Mouse (Mus musculus) spleen, postnatal 14 days (tissue): ENCODE measurements around the gene Psrc1.

Experiments
- DNase-seq, 2 experiments: peaks; one replicate each; pipeline ENCODE4 v3.0.0; 2021 to 2022; ENCODE audit warnings: low spot score in 2 of 2

Psrc1 gene

DNA sequence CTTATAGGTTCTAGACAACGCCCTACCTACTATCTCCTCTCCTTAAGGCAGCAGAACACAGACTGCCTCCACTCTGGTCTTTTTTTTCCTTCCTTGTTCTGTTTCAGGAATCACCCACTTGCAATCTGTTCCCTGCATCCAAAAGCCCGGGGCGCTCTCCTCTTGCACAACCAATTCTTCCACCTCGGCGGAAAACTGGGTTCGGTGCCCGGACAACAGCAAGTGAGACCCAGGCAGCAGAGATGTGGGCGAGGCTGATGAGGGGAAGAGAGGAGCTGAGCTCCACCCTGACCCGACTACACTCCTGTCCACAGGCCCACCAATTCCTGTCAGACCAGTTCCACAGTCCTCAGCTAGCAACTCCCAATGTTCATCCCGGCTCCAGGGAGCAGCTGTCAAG is 2.5 kb downstream of the Psrc1 start:
- DNase-seq = no peak

DNA sequence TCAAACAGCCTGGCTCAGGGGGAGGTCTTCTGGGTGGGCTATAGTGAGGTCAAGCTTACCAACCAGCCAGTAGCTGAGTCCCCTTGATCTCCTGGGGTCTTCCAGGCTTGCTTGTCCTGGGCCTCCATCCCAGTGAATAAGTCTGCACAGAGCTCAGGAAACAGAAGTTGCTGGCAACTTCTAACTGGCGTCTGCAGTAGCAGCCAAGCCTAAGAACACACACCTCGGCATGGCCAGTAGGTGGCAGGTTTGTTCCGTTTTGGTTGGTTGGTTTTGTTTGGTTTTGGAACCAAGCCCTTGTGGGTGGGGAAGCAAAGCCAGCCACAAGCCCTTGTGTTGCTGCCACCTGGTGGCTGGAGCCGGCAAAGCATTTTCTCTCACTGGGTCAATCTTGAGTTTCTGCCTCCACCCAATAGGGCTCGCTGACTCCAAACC is 5.5 kb downstream of the Psrc1 start:
- peak; percentile 89 to 95 for DNase-seq

DNA sequence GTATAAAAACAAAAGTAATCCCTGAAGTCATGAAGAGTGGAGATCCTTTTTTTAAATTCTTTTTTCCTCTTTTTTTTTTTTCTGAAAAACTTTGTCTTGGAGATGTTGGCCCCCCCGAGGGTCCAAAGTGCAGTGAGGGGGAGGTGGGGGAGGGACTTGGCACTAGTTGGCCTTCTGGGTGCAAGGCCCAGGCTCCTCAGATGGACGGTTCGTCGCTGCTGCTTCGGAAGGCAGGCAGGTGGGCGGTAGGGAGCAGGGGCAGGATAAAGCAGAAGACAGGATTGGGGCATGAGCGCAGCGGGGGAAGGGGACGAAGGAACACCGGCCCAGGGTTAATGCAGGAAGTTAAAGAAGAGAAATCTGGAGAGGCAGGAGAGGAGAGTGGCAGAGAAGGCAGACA is 8.7 kb downstream of the Psrc1 start:
- no peak for DNase-seq

DNA sequence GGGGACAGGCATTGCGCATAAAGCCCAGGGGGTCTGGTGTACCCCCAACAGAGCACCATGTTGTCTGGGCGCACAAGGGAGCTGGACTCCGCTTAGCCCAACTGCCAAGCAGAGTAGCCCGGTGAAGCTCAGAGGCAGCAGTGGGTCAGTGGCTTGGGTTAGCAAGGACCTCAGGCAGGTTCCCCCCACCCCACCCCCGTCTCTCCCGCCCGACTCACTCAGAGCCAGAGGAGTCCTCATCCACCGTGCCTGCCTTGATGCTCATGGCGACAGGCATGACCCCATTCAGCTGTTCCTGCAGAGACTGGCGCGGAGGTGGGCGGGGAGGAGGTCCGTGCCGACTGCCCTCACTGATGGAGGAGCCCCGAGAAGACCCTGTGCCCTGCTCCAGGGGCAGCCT is 9.2 kb downstream of the Psrc1 start:
- no peak for DNase-seq

DNA sequence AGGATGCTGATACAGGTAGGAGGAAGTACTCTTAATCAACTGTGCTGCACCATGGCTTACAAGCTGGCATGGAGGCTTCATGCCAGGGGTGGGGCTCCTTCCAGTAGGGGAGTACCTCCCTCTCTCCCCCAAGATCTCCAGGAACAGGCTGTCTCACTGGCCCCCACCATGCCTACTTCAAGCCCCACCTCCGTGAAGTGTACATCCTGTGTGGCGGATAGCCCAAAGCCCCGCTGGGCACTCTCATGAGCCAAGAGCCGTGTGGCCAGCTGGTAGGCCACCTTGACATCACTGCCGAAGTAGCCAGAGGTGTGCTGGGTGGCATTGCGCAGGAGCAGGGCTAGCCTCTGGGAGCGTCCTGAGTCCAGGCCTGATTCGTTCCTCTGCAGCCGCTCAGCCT is 14.6 kb downstream of the Psrc1 start:
- DNase-seq = no peak

DNA sequence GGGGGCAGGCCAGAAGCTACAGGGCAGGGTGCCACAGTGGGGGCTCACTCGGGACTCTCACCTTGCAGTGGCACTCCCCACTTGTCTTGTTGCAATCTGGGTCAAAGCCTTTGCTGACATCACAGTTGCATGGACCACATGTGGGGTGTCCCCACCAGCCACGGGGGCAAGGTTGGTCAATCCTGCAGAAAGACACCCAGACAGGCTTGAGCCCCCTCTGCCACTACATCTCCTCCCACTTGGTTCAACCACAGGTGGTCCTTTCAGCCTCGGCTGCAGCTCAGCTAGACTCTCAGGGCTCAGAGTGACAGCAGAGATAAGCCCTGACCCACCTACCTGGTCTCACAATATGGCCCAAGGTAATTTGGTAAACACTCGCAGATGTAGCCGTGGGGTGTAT is 16.8 kb downstream of the Psrc1 start:
- no peak for DNase-seq

DNA sequence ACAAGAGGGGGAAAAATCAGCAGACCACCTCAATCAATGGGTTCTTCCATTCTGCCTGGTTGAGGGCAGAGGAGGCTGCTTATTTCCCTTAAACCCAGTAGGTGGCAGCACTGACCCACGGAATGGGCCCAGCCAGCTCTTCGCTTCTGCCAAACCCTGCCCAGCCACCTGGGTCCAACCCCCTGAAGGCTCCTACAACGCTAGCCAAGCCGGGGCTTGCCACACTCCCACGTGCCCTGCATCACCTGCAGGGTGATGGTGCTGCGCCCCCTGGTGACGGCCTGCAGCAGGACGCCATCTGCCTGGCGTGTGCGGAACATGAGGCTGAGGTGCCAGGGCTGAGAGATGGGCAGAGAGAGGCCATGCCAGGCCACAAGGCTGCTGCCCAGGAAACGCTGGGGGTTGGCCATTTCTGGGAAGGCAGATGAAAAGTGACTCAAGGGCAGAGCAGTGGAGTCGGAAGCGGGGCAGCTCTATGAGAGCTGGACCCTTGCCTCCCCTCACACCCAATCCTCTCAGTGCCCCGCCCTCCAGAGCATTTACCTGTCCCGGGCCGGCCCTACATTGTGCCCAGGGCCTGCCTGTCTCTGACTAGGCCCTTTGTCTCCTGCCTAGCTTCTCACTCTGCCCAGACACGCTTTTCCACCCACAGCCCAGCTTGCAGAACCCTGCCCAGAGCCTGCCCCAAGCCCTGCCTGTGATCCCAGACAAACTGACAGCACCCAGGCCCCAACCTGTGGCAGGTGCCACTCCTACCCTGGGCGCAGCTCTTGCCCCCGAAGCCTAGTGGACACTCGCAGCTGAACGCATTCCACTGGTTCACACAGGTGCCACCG is 18.3 kb downstream of the Psrc1 start:
- peak; percentile 74 to 84 for DNase-seq

DNA sequence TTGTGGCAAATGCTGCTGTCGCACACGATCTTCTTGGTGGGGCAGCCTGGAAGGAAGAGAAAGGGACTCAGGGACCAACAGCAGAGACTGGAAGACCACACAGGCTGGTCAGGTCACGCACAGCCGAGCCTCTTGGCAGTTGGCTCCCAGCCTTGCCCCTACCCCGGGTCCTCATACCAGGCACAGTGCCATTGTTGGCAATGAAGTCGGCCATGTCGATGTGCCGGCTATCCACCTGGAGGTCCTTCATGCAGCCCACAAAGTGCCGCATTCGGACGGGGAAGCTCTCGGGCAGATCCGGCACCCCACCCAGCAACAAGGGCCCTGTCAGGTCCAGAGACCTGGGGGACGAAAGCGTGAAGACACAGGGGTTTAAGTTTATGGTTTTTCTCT is 18.9 kb downstream of the Psrc1 start:
- DNase-seq = no peak

DNA sequence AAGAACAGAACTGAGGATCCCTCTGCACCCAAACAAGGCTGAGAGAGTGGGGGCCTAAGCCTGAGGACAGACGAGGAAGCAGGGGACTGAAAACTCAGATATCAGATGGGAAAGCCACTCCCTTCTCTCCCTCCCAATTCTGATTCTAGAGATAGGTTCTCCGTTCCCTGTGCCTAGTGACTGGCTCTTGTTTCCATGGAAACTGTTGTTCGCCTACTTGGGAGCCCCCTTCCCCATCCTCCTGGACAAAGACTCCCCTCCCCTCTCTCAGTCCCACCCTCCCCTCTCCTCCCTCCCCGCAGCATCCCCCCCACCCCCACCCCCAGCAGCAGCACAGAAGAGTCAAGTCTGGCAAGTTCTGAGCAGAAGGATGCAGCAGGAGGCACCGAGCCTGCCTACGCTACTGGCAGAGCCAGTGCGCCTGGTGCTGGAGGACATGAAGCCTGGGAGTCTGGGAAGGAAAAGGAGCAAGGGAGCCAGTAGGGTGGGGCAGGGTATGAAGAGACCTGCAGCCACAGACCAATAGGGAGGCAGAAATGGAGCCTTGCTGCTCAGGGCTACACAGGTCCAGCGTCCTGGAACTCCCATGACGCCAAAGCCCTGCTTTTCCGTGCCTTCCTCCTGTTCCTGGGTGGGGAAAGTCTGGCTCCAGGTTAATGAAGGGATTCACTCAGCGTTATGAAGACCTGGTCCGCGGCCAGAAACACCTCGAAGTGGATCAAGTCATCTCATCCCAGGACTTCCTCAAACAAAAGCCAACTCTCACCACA is 22.1 kb downstream of the Psrc1 start:
- DNase-seq = no peak

DNA sequence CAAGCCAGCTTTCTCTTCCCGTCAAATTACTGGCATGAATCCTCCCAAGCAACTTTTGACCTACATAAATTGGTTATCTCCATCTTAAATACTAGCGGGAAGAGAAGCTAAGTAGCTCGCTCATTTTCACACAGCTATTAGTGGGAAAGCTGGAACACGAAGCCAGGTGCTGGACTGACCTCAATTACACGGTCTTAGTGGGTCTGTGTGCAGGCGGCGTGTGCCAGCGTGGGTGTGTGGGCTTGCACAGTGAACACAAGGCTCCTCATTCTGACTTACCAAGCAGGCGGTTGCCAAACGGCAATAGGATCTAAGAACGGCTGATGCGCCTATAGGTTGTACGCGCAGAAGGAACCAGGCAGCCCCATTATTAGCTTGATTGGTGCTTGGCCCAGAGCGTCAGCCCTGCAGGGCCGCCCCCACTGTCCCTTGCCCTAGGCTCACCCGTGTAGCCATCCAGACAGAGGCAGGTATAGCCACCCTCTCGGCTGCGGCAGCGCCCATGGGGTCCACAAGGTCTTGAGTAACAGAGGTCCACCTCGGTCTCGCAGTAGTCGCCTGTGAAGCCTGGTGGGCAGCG is 22.8 kb downstream of the Psrc1 start:
- DNase-seq = no peak

DNA sequence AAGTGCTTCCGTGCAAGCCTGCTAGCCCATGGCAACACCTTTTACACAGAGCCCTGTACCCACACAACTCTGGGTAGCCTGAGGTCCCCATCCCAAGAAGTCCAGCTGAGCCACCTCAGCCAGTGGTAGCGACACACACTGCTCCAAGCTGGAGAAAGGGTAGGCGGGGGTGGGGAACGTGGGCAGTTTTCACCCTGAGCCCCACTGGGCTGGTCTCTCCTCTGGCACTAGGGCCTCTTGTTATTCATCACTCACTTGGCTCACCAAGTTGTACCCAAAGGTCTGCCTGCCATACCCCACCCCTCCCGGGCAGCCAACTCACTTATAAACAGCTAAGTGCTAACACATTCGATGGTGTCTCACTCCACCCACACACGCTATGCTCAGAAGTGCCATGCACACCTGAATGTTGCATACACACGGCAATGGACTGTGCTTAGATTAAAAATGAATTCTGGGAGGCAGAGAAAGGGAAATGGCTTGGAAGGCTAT is 24.9 kb downstream of the Psrc1 start:
- no peak for DNase-seq

DNA sequence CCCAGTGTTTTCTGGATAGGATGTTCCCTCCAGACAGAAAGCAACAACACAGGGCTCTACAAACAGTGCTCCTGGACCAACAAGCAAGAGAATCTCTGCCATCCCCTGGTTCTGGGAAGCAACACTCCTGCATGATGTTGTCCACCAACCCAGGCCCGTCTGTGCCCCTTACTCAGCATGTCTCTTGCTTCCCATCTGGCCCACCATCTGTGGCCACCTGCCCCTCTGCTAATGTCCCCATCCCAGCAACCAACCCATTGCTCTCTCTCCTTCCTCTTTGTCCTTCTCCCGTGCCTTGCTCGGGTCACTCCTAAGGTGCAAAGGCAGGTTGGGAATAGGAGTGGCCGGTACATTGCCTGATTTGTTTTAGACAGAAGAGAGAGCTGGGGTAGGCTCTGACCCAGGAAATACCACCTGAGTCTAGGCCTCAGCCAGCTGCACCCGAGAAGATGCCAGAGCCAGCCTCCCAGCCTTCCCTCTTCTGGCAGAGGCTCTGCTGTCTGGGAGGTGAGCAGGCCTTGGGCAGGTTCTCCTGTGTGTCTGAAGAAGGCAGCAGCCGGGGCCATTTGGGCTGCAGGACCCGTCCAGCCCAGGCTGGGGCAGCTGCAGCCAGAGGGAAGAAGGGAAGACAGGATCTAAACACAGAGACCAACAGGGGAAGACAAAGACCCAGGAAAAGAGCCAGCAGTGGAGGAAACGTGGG is 26.2 kb downstream of the Psrc1 start:
- no peak for DNase-seq

DNA sequence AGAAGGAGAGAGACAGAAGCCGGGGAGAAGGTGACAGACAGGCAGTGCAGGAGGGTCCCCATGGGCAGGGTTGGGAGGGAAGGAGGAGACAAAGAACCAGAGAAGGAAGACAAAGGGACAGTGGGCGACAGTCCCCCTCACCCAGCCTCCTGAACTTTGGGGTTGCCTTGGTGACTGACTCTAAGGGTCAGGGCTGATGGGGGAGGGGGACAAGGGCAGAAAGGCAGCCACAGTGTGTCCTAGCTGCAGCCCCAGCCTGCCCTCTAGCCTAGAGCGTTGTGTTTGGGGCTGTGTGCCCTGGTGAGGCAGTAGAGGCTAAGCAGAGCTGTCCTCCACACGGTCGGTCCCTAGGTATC is 26.7 kb downstream of the Psrc1 start:
- no peak for DNase-seq

DNA sequence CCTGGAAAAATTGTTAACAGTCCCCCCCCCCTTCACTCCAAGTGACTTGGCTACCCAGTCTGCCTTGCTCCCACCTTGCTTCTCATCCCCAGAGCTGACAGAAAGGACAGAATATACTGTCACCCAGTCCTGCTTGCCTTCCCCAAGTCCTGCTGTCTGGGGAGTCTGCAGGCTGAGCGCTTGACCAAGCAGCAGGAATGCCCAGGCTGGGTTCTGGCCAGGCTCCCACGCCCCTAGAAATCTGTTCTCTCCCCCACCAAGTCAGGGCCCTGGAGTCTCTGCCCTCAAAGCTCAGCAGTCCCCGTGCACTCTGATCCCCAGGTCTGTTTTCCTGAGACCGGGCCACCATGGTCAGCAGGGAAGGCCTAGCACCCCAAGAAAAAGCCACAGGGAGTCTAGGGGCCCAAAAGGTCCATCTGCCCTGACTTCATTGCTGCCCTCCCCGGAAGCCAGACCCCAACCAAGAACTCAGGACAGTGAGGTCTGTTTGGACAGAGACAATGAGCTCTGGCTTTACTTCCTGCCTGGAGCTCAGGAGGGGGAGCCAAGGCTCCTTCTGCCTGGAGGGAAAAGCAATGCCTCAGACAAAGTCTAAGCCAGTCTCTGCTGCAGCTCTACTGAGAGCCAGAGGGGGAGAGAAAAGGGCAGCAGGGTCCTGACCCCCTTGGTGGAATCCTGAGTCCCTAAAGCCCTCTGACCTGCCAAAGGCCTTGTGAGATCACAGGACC is 27.6 kb downstream of the Psrc1 start:
- DNase-seq = no peak

DNA sequence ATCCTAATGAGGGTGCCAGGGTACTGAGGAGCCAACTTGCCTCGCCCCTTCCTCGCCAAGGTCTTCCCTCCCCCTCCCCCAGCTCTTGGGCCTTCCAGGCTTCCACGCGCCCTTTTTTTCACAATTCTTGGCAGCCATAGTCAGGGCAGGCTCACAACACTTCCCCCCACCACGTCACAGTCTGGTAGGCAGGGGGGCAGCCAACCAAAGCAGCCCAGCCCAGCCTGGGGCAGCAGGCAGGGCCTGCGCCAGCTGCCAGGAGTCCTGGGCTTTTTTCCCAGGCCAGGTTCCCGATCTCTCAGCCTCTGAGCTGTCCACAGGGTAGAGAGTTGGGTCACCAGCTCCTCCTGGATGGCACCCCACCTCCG is 28.1 kb downstream of the Psrc1 start:
- DNase-seq = no peak

DNA sequence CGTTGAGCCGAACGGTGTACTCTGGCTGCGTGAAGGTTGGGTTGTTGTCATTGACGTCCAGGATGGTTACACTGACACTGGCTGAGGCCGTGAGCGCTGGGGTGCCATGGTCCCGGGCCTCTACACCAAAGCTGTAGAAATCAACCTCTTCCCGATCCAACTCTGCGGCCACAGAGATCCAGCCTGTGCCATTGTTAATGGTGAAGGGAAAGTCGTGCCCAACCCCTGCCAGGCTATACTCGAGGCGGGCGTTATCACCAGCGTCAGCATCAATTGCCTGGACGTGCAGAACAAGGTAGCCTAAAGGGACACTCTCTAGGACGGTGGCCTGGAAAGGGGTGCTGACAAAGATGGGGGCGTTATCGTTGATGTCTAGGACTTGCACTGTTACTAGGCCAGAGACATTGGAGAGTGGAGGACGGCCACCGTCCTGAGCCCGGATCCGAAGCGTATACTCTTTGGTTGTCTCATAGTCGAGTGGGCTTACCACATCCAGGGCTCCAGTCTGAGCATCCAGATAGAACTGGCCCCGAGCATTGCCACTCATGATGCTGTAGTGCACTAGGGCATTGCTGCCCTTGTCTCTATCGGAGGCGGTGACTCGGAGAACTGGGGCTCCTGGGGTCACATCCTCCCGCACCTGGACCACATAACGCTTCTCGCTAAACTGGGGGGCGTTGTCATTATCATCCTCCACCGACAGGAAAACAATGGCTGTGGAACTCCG is 30.2 kb downstream of the Psrc1 start:
- no peak for DNase-seq

DNA sequence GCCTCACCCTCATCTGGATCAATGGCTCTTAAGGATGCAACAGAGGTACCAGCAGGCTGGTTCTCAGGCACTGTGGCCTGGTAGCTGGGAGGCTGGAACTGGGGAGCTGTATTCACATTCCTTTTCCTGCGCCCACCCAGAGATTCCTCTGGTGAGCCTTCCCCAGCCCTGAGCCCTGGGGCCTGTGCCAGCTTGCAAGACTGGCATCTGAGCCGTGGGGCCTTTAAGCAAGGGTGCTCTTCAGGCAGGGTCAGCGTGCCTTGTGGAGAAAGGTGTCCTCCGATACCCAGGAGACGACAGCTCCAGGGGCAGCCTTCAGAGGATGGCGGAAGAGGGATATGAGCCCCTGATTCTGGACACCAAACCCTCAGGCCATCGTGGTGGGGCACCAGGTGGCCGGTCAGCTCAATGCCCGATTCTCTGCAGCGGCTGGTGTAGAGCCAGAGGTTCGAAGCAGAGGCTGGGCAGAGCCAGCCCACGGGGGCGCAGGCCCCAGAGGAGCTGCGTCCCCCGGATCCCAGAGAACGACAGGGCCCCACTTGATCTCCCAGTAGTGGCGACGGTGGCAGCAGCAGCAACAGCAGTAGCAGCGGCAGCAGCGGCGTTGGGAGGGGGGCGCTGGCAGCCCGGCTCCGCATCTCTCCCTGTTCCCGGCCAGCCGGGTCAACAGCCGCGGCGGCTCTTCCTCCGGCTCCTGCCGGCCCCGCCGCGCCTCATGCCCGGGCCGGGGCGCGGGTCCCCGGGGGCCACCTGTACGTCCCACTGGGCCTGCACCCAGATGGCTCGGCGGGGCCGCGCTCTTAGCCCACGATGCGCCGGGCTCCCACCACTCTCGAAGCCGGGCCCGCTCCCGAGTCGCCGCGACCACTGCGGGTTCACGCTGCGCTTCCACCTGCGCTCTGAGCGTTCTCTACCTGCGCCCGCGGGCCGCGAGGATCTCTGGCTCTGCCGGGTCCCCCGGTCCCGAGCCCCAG is 31.5 kb downstream of the Psrc1 start, which contains the start of gene Celsr2:
Gene Celsr2, minus strand, starts transcription at position 696 of the 974 bp plus-strand sequence.
- no peak for DNase-seq

DNA sequence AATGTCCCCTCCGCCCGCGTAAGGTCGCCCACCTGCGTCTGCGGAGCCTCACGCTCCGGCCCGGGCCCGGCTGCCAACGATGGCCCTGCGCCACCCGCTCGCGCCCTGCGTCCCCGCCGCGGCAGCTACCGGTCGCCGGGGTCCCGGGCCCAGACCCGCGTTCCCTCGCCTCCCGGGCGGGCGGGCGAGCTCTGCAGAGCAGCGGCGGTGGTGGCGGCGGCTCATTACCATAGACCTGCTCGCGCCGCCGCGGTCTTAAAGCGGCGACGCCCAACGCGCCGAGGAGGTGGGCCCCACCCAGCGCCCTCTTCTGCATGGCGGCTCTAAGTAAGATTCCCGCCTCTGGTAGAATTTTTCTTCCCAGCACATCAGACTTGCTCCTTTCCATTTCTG is 32.2 kb downstream of the Psrc1 start:
- peak; percentile 48 to 58 for DNase-seq

DNA sequence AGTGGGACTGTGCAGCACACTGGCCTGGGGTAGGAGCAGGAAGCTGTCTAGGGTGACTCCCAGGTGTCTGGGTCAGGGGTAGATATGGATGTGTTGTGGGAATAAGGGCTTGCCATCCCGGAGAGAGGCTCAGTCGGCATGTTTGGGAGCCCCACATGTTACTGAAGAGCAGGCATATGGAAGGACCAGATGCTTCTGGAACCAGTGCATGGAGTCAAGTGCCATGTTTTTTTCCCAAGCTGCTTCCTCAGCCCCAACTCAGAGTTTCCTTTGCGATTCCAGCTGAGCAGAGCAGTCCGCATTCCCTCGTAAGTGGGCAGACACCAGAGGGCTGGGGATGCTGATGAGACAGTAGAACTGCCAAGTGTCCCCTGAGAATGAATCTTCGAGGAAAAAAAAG is 39.4 kb downstream of the Psrc1 start:
- DNase-seq = no peak
